Mouse (Mus musculus): ENCODE measurements around the gene Foxp1. TPM values are rescaled to one million over a fixed set of nuclear protein-coding genes. Genes with fewer than 3 reads are reported as not detected.
A peak's percentile ranks its signal among the peaks of the same experiment; 100 is the strongest.

Gene Foxp1
- polyA plus RNA-seq, 1 experiment from 2014 or later, result 110 TPM

DNA sequence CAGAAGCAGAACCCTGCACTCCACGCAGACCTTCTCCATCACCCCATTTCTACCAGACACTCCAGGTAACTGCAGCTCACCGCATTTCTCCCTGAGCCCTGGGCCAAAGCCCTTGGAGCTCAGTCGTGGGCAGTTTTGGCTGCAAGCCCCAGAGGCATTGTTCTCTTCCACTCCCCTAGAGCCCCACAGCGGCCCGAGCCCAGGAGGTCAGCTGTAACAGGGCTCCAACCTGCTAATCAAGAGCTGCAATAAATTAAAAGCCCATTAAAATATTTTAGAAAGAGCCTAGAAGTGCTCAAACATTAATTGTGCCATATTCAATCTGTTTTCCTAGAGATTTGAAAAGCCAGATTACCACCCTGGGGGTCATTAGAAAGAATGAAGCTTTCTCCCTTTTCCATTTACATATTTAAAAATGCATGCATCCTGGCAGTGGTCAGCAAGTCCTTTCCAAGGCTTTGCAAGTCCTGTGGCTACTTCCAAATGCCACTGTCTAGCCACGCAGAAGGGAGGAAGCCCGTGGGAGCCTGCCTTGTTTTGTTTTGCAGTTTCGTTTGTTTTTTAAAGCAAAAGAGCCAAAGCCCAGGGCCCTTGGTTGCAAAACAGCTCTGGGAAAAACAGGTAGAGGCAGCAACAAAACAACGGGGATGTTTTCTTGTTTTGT, 83.2 kb downstream of the Foxp1 start:
- H3K36me3 ChIP-seq (ENCODE audit: control insufficient read depth, insufficient read depth, low read length), result 0 out of 2 replicates have a peak, but pooled peaks cover 3% of the 10 kb centered on the region
- peaks cover 20% of the 10 kb centered on the region for H3K4me1 ChIP-seq (ENCODE audit: control insufficient read depth, insufficient read depth, low read length)
- H3K4me3 ChIP-seq (ENCODE audit: low read depth, low read length), result no peak overlapping the region
- 31% methylated on average over 9 of the region's 9 CpGs for WGBS (ENCODE audit: insufficient replicate concordance)
- peak overlapping the region; percentile 17 for H3K9ac ChIP-seq (ENCODE audit: low read depth, low read length)
- H3K9me3 ChIP-seq (replicated peaks; ENCODE audit: control insufficient read depth, low read length), result no peaks in the 10 kb centered on the region
- H3K27ac ChIP-seq (ENCODE audit: low read depth, low read length), result peak overlapping the region; percentile 57; the same call in 1 of the 2 replicates
- no peak for ATAC-seq (replicated peaks; ENCODE audit: insufficient number of reproducible peaks, low FRiP score, low TSS enrichment)
- no peaks in the 10 kb centered on the region for H3K27me3 ChIP-seq (ENCODE audit: control insufficient read depth, insufficient read depth, low read length)
- peak overlapping the region; percentile 34 for H3K4me2 ChIP-seq

- WGBS (ENCODE audit: insufficient replicate concordance), result 80% methylated on average over 6 of the region's 6 CpGs
- ATAC-seq (replicated peaks; ENCODE audit: insufficient number of reproducible peaks, low FRiP score, low TSS enrichment), result no peak
- Histone ChIP-seq H3K4me2 (no peak overlapping the region), H3K4me1 (ENCODE audit: control insufficient read depth, insufficient read depth, low read length) (peaks cover 20% of the 10 kb centered on the region), H3K27me3 (ENCODE audit: control insufficient read depth, insufficient read depth, low read length) (no peaks in the 10 kb centered on the region), H3K27ac (ENCODE audit: low read depth, low read length) (no peak overlapping the region), H3K9me3 (replicated peaks; ENCODE audit: control insufficient read depth, low read length) (no peaks in the 10 kb centered on the region), H3K9ac (ENCODE audit: low read depth, low read length) (no peak overlapping the region), H3K36me3 (ENCODE audit: control insufficient read depth, insufficient read depth, low read length) (0 out of 2 replicates have a peak, but pooled peaks cover 3% of the 10 kb centered on the region), H3K4me3 (ENCODE audit: low read depth, low read length) (no peak overlapping the region)
Measured at GRCm38 (mm10) chr6:99436371-99436770, 86.2 kb downstream of the Foxp1 start.

DNA sequence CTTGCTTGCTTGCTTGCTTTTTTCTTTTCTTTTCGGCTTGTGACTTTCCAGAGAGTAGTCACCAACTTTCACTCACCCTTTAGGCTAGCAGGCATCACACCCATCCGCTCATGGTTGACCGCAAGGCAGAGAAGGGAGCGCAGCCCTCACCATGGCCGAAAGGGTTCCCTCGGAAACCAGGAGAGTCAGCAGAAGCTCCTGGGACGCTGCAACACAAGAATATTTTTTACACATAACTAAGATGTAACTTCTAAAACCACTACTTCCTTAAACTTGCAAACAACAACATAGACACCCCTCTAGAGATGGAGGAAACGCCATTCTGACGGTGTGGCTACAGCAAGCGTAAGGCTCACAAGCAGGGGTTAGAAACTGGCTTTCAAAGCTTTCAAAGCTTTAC, 87.4 kb downstream of the Foxp1 start:
- no peak overlapping the region for H3K9ac ChIP-seq (ENCODE audit: low read depth, low read length)
- H3K9me3 ChIP-seq (replicated peaks; ENCODE audit: control insufficient read depth, low read length), result no peaks in the 10 kb centered on the region
- no peak for ATAC-seq (replicated peaks; ENCODE audit: insufficient number of reproducible peaks, low FRiP score, low TSS enrichment)
- no peak overlapping the region for H3K27ac ChIP-seq (ENCODE audit: low read depth, low read length)
- no peaks in the 10 kb centered on the region for H3K27me3 ChIP-seq (ENCODE audit: control insufficient read depth, insufficient read depth, low read length)
- no peak overlapping the region for H3K4me2 ChIP-seq
- H3K4me1 ChIP-seq (ENCODE audit: control insufficient read depth, insufficient read depth, low read length), result peaks cover 14% of the 10 kb centered on the region
- WGBS (ENCODE audit: insufficient replicate concordance), result 90% methylated on average over 10 of the region's 10 CpGs
- H3K4me3 ChIP-seq (ENCODE audit: low read depth, low read length), result no peak overlapping the region
- 0 out of 2 replicates have a peak, but pooled peaks cover 3% of the 10 kb centered on the region for H3K36me3 ChIP-seq (ENCODE audit: control insufficient read depth, insufficient read depth, low read length)

DNA sequence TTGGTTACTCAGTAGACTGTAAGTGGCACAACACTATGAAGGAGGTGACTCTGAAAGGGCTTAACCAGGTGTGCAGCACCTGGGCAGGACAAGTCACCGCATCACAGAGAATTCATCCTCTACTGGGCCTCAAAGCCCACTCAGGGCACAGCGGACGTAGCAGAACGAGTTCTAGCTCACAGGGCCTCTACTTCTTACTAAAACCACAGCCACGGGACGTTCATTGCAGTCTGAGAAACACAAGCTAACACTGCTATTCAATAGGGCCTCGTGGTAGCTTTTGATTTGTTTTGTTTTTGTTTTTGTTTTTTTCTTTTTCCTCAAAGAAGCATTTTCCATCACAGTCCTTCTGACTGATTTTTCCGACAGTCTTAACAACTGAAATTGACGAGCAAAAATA, 89.5 kb downstream of the Foxp1 start:
- ATAC-seq (replicated peaks; ENCODE audit: insufficient number of reproducible peaks, low FRiP score, low TSS enrichment), result no peak
- no peaks in the 10 kb centered on the region for H3K27me3 ChIP-seq (ENCODE audit: control insufficient read depth, insufficient read depth, low read length)
- no peaks in the 10 kb centered on the region for H3K4me1 ChIP-seq (ENCODE audit: control insufficient read depth, insufficient read depth, low read length)
- no peaks in the 10 kb centered on the region for H3K9me3 ChIP-seq (replicated peaks; ENCODE audit: control insufficient read depth, low read length)
- H3K4me2 ChIP-seq, result no peak overlapping the region
- 0 out of 2 replicates have a peak, but pooled peaks cover 3% of the 10 kb centered on the region for H3K36me3 ChIP-seq (ENCODE audit: control insufficient read depth, insufficient read depth, low read length)
- H3K4me3 ChIP-seq (ENCODE audit: low read depth, low read length), result no peak overlapping the region
- 84% methylated on average over 9 of the region's 9 CpGs for WGBS (ENCODE audit: insufficient replicate concordance)
- H3K9ac ChIP-seq (ENCODE audit: low read depth, low read length), result no peak overlapping the region
- H3K27ac ChIP-seq (ENCODE audit: low read depth, low read length), result no peak overlapping the region

DNA sequence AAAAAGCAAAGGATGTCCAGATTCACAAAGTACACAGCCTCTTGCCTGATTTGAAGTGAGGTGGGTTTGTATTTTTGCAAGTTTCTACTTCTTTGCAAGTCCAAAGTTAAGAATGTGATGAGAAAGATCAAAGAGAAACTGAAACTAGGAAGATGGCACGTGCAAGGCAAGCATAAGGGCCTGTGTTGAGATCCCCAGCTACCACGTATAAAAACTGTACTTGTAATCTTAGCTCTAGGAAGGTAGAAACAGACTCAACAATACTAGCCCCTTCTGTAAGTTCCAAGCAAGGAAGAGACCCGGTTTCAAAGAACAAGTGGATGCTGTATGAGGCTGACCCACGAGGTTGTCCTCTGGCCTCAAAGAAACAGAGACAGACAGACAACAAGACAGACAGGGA, 90.6 kb downstream of the Foxp1 start:
- WGBS (ENCODE audit: insufficient replicate concordance), result 75% methylated on average over 4 of the region's 4 CpGs
- no peak overlapping the region for H3K9ac ChIP-seq (ENCODE audit: low read depth, low read length)
- no peaks in the 10 kb centered on the region for H3K4me1 ChIP-seq (ENCODE audit: control insufficient read depth, insufficient read depth, low read length)
- no peak overlapping the region for H3K4me3 ChIP-seq (ENCODE audit: low read depth, low read length)
- no peak for ATAC-seq (replicated peaks; ENCODE audit: insufficient number of reproducible peaks, low FRiP score, low TSS enrichment)
- H3K27me3 ChIP-seq (ENCODE audit: control insufficient read depth, insufficient read depth, low read length), result no peaks in the 10 kb centered on the region
- H3K27ac ChIP-seq (ENCODE audit: low read depth, low read length), result no peak overlapping the region
- H3K9me3 ChIP-seq (replicated peaks; ENCODE audit: control insufficient read depth, low read length), result no peaks in the 10 kb centered on the region
- H3K36me3 ChIP-seq (ENCODE audit: control insufficient read depth, insufficient read depth, low read length), result 0 out of 2 replicates have a peak, but pooled peaks cover 3% of the 10 kb centered on the region
- no peak overlapping the region for H3K4me2 ChIP-seq

DNA sequence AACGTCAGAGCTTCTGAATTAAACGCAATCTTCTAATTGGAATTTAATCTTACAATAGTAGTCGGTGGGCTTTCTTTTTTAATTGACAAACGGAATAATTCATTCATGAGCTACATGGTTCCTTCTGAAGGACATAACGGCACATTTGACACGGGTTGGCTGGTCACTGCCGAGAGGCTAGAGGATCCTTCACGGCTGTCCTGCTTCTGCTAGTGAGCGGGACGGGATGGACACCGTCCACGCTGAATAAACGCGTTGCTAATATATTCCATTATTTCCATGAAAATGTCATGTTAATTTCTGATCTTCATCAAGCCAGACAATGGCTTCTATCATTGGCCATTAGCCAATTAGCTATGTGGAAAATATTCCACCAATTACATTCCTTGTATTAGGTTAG, 92.0 kb downstream of the Foxp1 start:
- Histone ChIP-seq H3K36me3 (ENCODE audit: control insufficient read depth, insufficient read depth, low read length) (0 out of 2 replicates have a peak, but pooled peaks cover 3% of the 10 kb centered on the region), H3K4me1 (ENCODE audit: control insufficient read depth, insufficient read depth, low read length) (no peaks in the 10 kb centered on the region), H3K4me2 (no peak overlapping the region), H3K27ac (ENCODE audit: low read depth, low read length) (no peak overlapping the region), H3K9ac (ENCODE audit: low read depth, low read length) (no peak overlapping the region), H3K4me3 (ENCODE audit: low read depth, low read length) (no peak overlapping the region), H3K9me3 (replicated peaks; ENCODE audit: control insufficient read depth, low read length) (no peaks in the 10 kb centered on the region), H3K27me3 (ENCODE audit: control insufficient read depth, insufficient read depth, low read length) (no peaks in the 10 kb centered on the region)
- 93% methylated on average over 14 of the region's 14 CpGs for WGBS (ENCODE audit: insufficient replicate concordance)
- ATAC-seq (replicated peaks; ENCODE audit: insufficient number of reproducible peaks, low FRiP score, low TSS enrichment), result no peak

DNA sequence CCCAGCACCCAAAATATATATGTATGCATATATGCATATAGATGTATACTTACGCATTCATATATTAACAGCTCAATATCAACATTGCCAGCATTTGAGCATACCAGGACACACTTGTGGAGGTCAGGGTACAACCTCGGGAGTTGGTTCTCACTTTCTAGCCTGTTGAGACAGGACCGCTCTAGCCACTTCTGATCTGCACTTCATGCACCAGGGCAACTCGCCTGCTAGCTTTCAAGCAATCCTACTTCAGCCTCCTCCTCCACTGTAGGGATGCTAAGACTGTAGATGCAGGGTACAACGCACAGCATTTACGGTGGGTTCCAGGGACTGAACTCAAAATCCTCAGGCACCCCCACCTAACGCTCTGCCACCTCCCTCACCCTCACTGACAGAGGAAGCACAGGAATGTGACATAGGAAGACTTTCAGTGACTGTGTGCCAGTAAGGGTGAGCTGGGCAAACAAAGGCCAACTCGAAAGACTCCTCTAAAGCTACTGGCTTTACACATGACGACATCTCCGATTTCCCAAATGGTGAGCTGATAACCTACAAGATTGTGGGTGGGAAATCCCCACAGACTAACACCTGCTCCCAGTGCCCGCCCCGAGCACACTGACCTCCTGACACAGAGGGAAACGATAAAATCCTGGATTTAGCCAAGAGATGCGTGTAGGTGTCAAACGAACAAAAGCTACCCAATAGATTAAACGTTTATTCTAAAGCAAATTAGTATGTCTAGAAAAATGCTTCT, 93.0 kb downstream of the Foxp1 start:
- 69% methylated on average over 16 of the region's 16 CpGs for WGBS (ENCODE audit: insufficient replicate concordance)
- H3K4me1 ChIP-seq (ENCODE audit: control insufficient read depth, insufficient read depth, low read length), result no peaks in the 10 kb centered on the region
- ATAC-seq (replicated peaks; ENCODE audit: insufficient number of reproducible peaks, low FRiP score, low TSS enrichment), result no peak

GRCm38 (mm10) chr6:99428961-99429360, 93.6 kb downstream of the Foxp1 start:
- no peak overlapping the region for H3K27ac ChIP-seq (ENCODE audit: low read depth, low read length)
- no peaks in the 10 kb centered on the region for H3K36me3 ChIP-seq (ENCODE audit: control insufficient read depth, insufficient read depth, low read length)
- no peaks in the 10 kb centered on the region for H3K9me3 ChIP-seq (replicated peaks; ENCODE audit: control insufficient read depth, low read length)
- WGBS (ENCODE audit: insufficient replicate concordance), result 67% methylated on average over 2 of the region's 2 CpGs
- no peak overlapping the region for H3K9ac ChIP-seq (ENCODE audit: low read depth, low read length)
- no peak overlapping the region for H3K4me2 ChIP-seq
- H3K4me1 ChIP-seq (ENCODE audit: control insufficient read depth, insufficient read depth, low read length), result no peaks in the 10 kb centered on the region
- no peaks in the 10 kb centered on the region for H3K27me3 ChIP-seq (ENCODE audit: control insufficient read depth, insufficient read depth, low read length)
- ATAC-seq (replicated peaks; ENCODE audit: insufficient number of reproducible peaks, low FRiP score, low TSS enrichment), result no peak
- no peak overlapping the region for H3K4me3 ChIP-seq (ENCODE audit: low read depth, low read length)

More for the DNA sequence above, 93.0 kb downstream of the Foxp1 start:
- Histone ChIP-seq H3K36me3 (ENCODE audit: control insufficient read depth, insufficient read depth, low read length) (no peaks in the 10 kb centered on the region), H3K9me3 (replicated peaks; ENCODE audit: control insufficient read depth, low read length) (no peaks in the 10 kb centered on the region), H3K27ac (ENCODE audit: low read depth, low read length) (no peak overlapping the region), H3K27me3 (ENCODE audit: control insufficient read depth, insufficient read depth, low read length) (no peaks in the 10 kb centered on the region), H3K4me2 (no peak overlapping the region), H3K4me3 (ENCODE audit: low read depth, low read length) (no peak overlapping the region), H3K9ac (ENCODE audit: low read depth, low read length) (no peak overlapping the region)
